Mouse (Mus musculus): ENCODE measurements at regions not wholly inside any gene's neighbourhood (a gene's known extent, or its start where the extent isn't known, plus 50 kb on each side); places are given as distances from the start of the nearest gene placed in this dataset.
A peak's percentile ranks its signal among the peaks of the same experiment; 100 is the strongest.

- no peak for DNase-seq (ENCODE audit: low spot score)
These were observed 221.2 kb upstream of the Rnaseh2b start for GRCm38 (mm10) chr14:62071140-62071539.

GRCm38 (mm10) chr14:62084047-62084446, 208.3 kb upstream of the Rnaseh2b start:
- no peak for DNase-seq (ENCODE audit: low spot score)

- no peak for DNase-seq (ENCODE audit: low spot score)
These were observed 204.2 kb upstream of the Rnaseh2b start for GRCm38 (mm10) chr14:62088174-62088573.

- no peak for DNase-seq (ENCODE audit: low spot score)
These were observed 174.9 kb upstream of the Rnaseh2b start for GRCm38 (mm10) chr14:62117532-62117931.

- DNase-seq (ENCODE audit: low spot score): peak; percentile 9
These were observed 173.8 kb upstream of the Rnaseh2b start for GRCm38 (mm10) chr14:62118542-62118953.

GRCm38 (mm10) chr14:62128918-62129317, 163.5 kb upstream of the Rnaseh2b start:
- DNase-seq (ENCODE audit: low spot score): no peak

GRCm38 (mm10) chr14:62132353-62132816, 160.0 kb upstream of the Rnaseh2b start:
- no peak for DNase-seq (ENCODE audit: low spot score)

- DNase-seq (ENCODE audit: low spot score): no peak
These were observed 154.4 kb upstream of the Rnaseh2b start for GRCm38 (mm10) chr14:62137981-62138380.

- DNase-seq (ENCODE audit: low spot score): no peak
These were observed 147.9 kb upstream of the Rnaseh2b start for GRCm38 (mm10) chr14:62144385-62145030.

- no peak for DNase-seq (ENCODE audit: low spot score)
These were observed 135.2 kb upstream of the Rnaseh2b start for GRCm38 (mm10) chr14:62157038-62157716.

- no peak for DNase-seq (ENCODE audit: low spot score)
These were observed 132.7 kb upstream of the Rnaseh2b start for GRCm38 (mm10) chr14:62159690-62160089.

- no peak for DNase-seq (ENCODE audit: low spot score)
These were observed 129.1 kb upstream of the Rnaseh2b start for GRCm38 (mm10) chr14:62163120-62163796.

- DNase-seq (ENCODE audit: low spot score): no peak
These were observed 127.5 kb upstream of the Rnaseh2b start for GRCm38 (mm10) chr14:62164918-62165317.

GRCm38 (mm10) chr14:62166006-62166405, 126.4 kb upstream of the Rnaseh2b start:
- DNase-seq (ENCODE audit: low spot score): no peak

GRCm38 (mm10) chr14:62166596-62166995, 125.8 kb upstream of the Rnaseh2b start:
- DNase-seq (ENCODE audit: low spot score): no peak

- no peak for DNase-seq (ENCODE audit: low spot score)
These were observed 125.3 kb upstream of the Rnaseh2b start for GRCm38 (mm10) chr14:62167090-62167489.

GRCm38 (mm10) chr14:62168711-62169110, 123.7 kb upstream of the Rnaseh2b start:
- DNase-seq (ENCODE audit: low spot score): no peak

- DNase-seq (ENCODE audit: low spot score): no peak
These were observed 122.0 kb upstream of the Rnaseh2b start for GRCm38 (mm10) chr14:62170385-62170784.

GRCm38 (mm10) chr14:62171256-62172047, 120.9 kb upstream of the Rnaseh2b start:
- DNase-seq (ENCODE audit: low spot score): no peak

GRCm38 (mm10) chr14:62173835-62174530, 118.4 kb upstream of the Rnaseh2b start:
- peak; percentile 56 for DNase-seq (ENCODE audit: low spot score)

GRCm38 (mm10) chr14:62175384-62176048, 116.9 kb upstream of the Rnaseh2b start:
- DNase-seq (ENCODE audit: low spot score): no peak
